Mouse (Mus musculus): ENCODE results near the gene Gjc2.

DNA sequence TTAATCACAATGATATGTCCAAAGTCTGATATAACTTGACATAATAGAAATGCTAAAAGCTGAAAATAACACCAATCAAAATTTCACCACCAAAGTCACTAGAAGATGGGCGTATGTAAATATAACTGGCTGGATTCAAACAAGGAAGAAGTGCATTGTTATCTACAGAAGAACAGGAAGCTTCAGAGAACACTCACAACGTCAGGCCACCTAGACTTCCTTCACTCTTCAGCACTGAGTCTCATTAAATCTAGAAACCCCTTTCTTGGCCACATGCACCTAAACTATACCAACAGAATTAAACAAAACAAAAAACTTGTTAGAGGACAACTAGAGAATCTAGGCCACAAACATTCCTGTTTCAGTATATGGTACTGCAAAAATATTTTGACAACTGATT lies 41.5 kb upstream of the Gjc2 start:
- TF ChIP-seq POLR2A (IDR thresholded peaks at IDR 0.05; ENCODE audit: insufficient read length, low read depth) (no peak), TCF12 (IDR thresholded peaks at IDR 0.05; ENCODE audit: insufficient read depth, poor library complexity, severe bottlenecking) (no peak), MYOG (IDR thresholded peaks at IDR 0.05; ENCODE audit: control insufficient read depth in 1 of 3, insufficient read depth in 1 of 3, insufficient read length in 2 of 3, low read depth in 2 of 3) (no peak), USF1 (IDR thresholded peaks at IDR 0.05; ENCODE audit: low read depth) (no peak), REST (IDR thresholded peaks at IDR 0.05; ENCODE audit: insufficient read depth, insufficient read length) (no peak), TCF3 (IDR thresholded peaks at IDR 0.05; ENCODE audit: insufficient read length, low read depth) (no peak), POLR2AphosphoS2 (IDR thresholded peaks at IDR 0.05; ENCODE audit: insufficient read length, low read depth) (no peak), MYOD1 (IDR thresholded peaks at IDR 0.05; ENCODE audit: control insufficient read depth in 1 of 3, insufficient read length in 2 of 3, low read depth in 2 of 3) (no peak), SRF (IDR thresholded peaks at IDR 0.05; ENCODE audit: control insufficient read depth, insufficient read length, low read depth) (no peak), MAX (IDR thresholded peaks at IDR 0.05; ENCODE audit: low read depth) (no peak)
